Mouse (Mus musculus) forebrain, postnatal 0 days (tissue): Measurements from ENCODE around the gene Cenpn. TPM values are rescaled to one million over a fixed set of nuclear protein-coding genes. Genes with fewer than 3 reads are reported as not detected.

Experiments
- ATAC-seq: fragments of 200-750 bp; cut with Nextera tagmentation; 2 replicates; pipeline ENCODE4 v1.8.0; 2017; ENCODE audit warnings: mild to moderate bottlenecking, moderate library complexity
- DNase-seq: peaks from one replicate; pipeline ENCODE4 v3.0.0-alpha.2; 2015
- H3K27ac ChIP-seq: fragments of 300-500 bp; sonication (generic); 2 replicates; pipeline ENCODE4 v1.5.1; 2014; ENCODE audit warnings: low read depth, mild to moderate bottlenecking, antibody characterized with exemption, low read length, moderate library complexity, mixed read lengths
- H3K27me3 ChIP-seq: fragments of 300-500 bp; sonication (generic); 2 replicates; pipeline ENCODE4 v1.6.1; 2014; ENCODE audit warnings: mild to moderate bottlenecking, low read length, mixed read lengths; ENCODE audit not compliant: insufficient read depth
- H3K36me3 ChIP-seq: fragments of 300-500 bp; sonication (generic); 2 replicates; pipeline ENCODE4 v1.6.1; 2014; ENCODE audit warnings: mild to moderate bottlenecking, moderate library complexity; ENCODE audit not compliant: insufficient read depth
- H3K4me1 ChIP-seq: fragments of 300-500 bp; sonication (generic); 2 replicates; pipeline ENCODE4 v1.6.1; 2014; ENCODE audit warnings: antibody characterized with exemption; ENCODE audit not compliant: insufficient read depth
- H3K4me2 ChIP-seq: fragments of 300-500 bp; sonication (generic); 2 replicates; pipeline ENCODE4 v1.6.1; 2014; ENCODE audit warnings: low read depth, mild to moderate bottlenecking, moderate library complexity
- H3K4me3 ChIP-seq: fragments of 300-500 bp; sonication (generic); 2 replicates; pipeline ENCODE4 v1.5.1; 2014; ENCODE audit warnings: low read depth, low read length, mixed read lengths
- H3K9ac ChIP-seq: fragments of 300-500 bp; sonication (generic); 2 replicates; pipeline ENCODE4 v1.6.1; 2014; ENCODE audit warnings: mild to moderate bottlenecking
- H3K9me3 ChIP-seq: fragments of 300-500 bp; sonication (generic); 2 replicates; pipeline ENCODE4 v1.6.1; 2016; ENCODE audit warnings: low read length
- CTCF ChIP-seq: sonication (generic); IDR thresholded peaks from 2 replicates; pipeline ENCODE4 v1.5.1; 2016; ENCODE audit warnings: antibody characterized with exemption, control low read depth, low read depth
- WGBS: fragments of 180-500 bp; shearing (Covaris S2); extraction: QIAGEN DNeasy Blood & Tissue Kit; methylation state at CpG from one replicate; pipeline ENCODE4 v1.1.7; 2014; 5-methylcytosine and 5-hydroxymethylcytosine counted together
- polyA plus RNA-seq: library from polyadenylated mRNA; unstranded; fragments of >200 nt; fragmentation: Nextera tagmentation; extraction: Ambion mirVana; gene quantifications from 2 replicates; pipeline ENCODE4 v1.2.1, GENCODE M21; 2015
- total RNA-seq: library from RNA; depleted of rRNA; stranded (reverse); fragments of >200 nt; gene quantifications from 2 replicates; pipeline ENCODE4 v1.2.3, GENCODE M21; 2014; rRNA removed

Cenpn gene
- total RNA-seq, result 3.6 and 5.2 TPM in 2 replicates
- polyA plus RNA-seq, result 4.7 and 5.9 TPM in 2 replicates

- ATAC-seq (peak; percentile 97), DNase-seq (peak; percentile 98)
- WGBS, result under 1% methylated on average over 57 of the region's 57 CpGs
- peak within 1 kb of the TSS; percentile 84 for H3K4me2 ChIP-seq
- H3K9ac ChIP-seq, result peak within 1 kb of the TSS; percentile 59
- peak within 1 kb of the TSS; percentile 78 for H3K27ac ChIP-seq
- no peaks in the 10 kb centered on the region for H3K27me3 ChIP-seq
- TF ChIP-seq CTCF, result no peak
- 0 out of 2 replicates have a peak, but pooled peaks cover 4% of the 10 kb centered on the region for H3K4me1 ChIP-seq
- peak within 1 kb of the TSS; percentile 85 for H3K4me3 ChIP-seq
- no peaks in the 10 kb centered on the region for H3K36me3 ChIP-seq
- no peaks in the 10 kb centered on the region for H3K9me3 ChIP-seq
Observed at GRCm38 (mm10) chr8:116921337-116922059, at the start of gene Cenpn, which contains the start of gene Cmc2. TSS of gene Cenpn (plus strand) at chr8:116921730. TSS of gene Cmc2 (minus strand) at chr8:116921455.

GRCm38 (mm10) chr8:116872761-116873342 is 48.7 kb upstream of the Cenpn start:
- Histone ChIP-seq H3K4me2 (no peak overlapping the region), H3K9me3 (no peaks in the 10 kb centered on the region), H3K27me3 (no peaks in the 10 kb centered on the region), H3K27ac (no peak overlapping the region), H3K4me1 (no peaks in the 10 kb centered on the region), H3K4me3 (no peak overlapping the region), H3K36me3 (no peaks in the 10 kb centered on the region), H3K9ac (no peak overlapping the region)
- peak; percentile 46 for TF ChIP-seq CTCF
- DNase-seq, result no peak
- ATAC-seq, result no peak
- 70% methylated on average over 2 of the region's 2 CpGs for WGBS

GRCm38 (mm10) chr8:116873586-116873985 is 47.9 kb upstream of the Cenpn start:
- Histone ChIP-seq H3K4me3 (no peak overlapping the region), H3K9me3 (no peaks in the 10 kb centered on the region), H3K27ac (no peak overlapping the region), H3K9ac (no peak overlapping the region), H3K4me2 (no peak overlapping the region), H3K36me3 (no peaks in the 10 kb centered on the region), H3K4me1 (no peaks in the 10 kb centered on the region), H3K27me3 (no peaks in the 10 kb centered on the region)
- TF ChIP-seq CTCF, result no peak
- WGBS, result 83% methylated on average over 11 of the region's 11 CpGs
- ATAC-seq, result no peak
- no peak for DNase-seq

GRCm38 (mm10) chr8:116873986-116874385 is 47.5 kb upstream of the Cenpn start:
- Histone ChIP-seq H3K36me3 (no peaks in the 10 kb centered on the region), H3K9me3 (no peaks in the 10 kb centered on the region), H3K4me3 (no peak overlapping the region), H3K4me2 (no peak overlapping the region), H3K27ac (no peak overlapping the region), H3K27me3 (no peaks in the 10 kb centered on the region), H3K9ac (no peak overlapping the region), H3K4me1 (no peaks in the 10 kb centered on the region)
- ATAC-seq, result no peak
- WGBS, result 82% methylated on average over 8 of the region's 8 CpGs
- no peak for DNase-seq
- TF ChIP-seq CTCF, result no peak

- no peaks in the 10 kb centered on the region for H3K27me3 ChIP-seq
- 86% methylated on average over 17 of the region's 17 CpGs for WGBS
- H3K4me1 ChIP-seq, result no peaks in the 10 kb centered on the region
- TF ChIP-seq CTCF, result no peak
- no peak overlapping the region for H3K27ac ChIP-seq
- DNase-seq (no peak), ATAC-seq (no peak)
- no peaks in the 10 kb centered on the region for H3K9me3 ChIP-seq
- no peak overlapping the region for H3K9ac ChIP-seq
- H3K4me3 ChIP-seq, result no peak overlapping the region
- no peaks in the 10 kb centered on the region for H3K36me3 ChIP-seq
- no peak overlapping the region for H3K4me2 ChIP-seq
Observed at GRCm38 (mm10) chr8:116875798-116876450, 45.6 kb upstream of the Cenpn start.

- H3K27ac ChIP-seq, result no peak overlapping the region
- ATAC-seq, result no peak
- WGBS, result 92% methylated on average over 8 of the region's 8 CpGs
- TF ChIP-seq CTCF, result no peak
- H3K4me2 ChIP-seq, result no peak overlapping the region
- H3K27me3 ChIP-seq, result no peaks in the 10 kb centered on the region
- no peak for DNase-seq
- H3K9me3 ChIP-seq, result no peaks in the 10 kb centered on the region
- no peaks in the 10 kb centered on the region for H3K36me3 ChIP-seq
- H3K9ac ChIP-seq, result no peak overlapping the region
- no peaks in the 10 kb centered on the region for H3K4me1 ChIP-seq
- H3K4me3 ChIP-seq, result no peak overlapping the region
Observed at GRCm38 (mm10) chr8:116881396-116881795, 40.1 kb upstream of the Cenpn start.

- no peak for TF ChIP-seq CTCF
Observed at GRCm38 (mm10) chr8:116887813-116888212, 33.7 kb upstream of the Cenpn start.

More at GRCm38 (mm10) chr8:116887813-116888212, 33.7 kb upstream of the Cenpn start:
- Histone ChIP-seq H3K4me3 (no peak overlapping the region), H3K36me3 (no peaks in the 10 kb centered on the region), H3K9ac (no peak overlapping the region), H3K27ac (no peak overlapping the region), H3K27me3 (no peaks in the 10 kb centered on the region), H3K4me1 (no peaks in the 10 kb centered on the region), H3K4me2 (no peak overlapping the region), H3K9me3 (no peaks in the 10 kb centered on the region)
- no peak for ATAC-seq
- DNase-seq, result no peak
- WGBS, result 82% methylated on average over 4 of the region's 4 CpGs
